Mouse (Mus musculus): ENCODE results near the gene Nrl.
A peak's percentile ranks its signal among the peaks of the same experiment; 100 is the strongest.

- peak; percentile 74 for TF ChIP-seq CTCF (IDR thresholded peaks at IDR 0.05; ENCODE audit: extremely low read depth, insufficient read length, insufficient replicate concordance, low read depth, low read length)
- TF ChIP-seq POLR2A (IDR thresholded peaks at IDR 0.05; ENCODE audit: low read depth, low read length): peak; percentile 36; the same call in 1 of the 2 replicates
These were observed 45.9 kb downstream of the Nrl start, which contains the start of gene Dhrs4 for GRCm38 (mm10) chr14:55478651-55479599.
